Mouse (Mus musculus) gastrocnemius, postnatal 14 days (tissue): ENCODE results near the gene Chrna9. TPM values are rescaled to one million over a fixed set of nuclear protein-coding genes. Genes with fewer than 3 reads are reported as not detected.
"Not testable (repeated sequence)": the region's sequence is repeated elsewhere in the genome, so short reads cannot be mapped to it uniquely, and the experiment has no call there.

Experiments used
- DNase-seq: peaks from one replicate; pipeline ENCODE4 v3.0.0; 2021; ENCODE audit warnings: mixed read lengths
- intact Hi-C: fragments of 180-260 bp; cut with DNase I; formaldehyde crosslinking; loops from one replicate; pipeline ENCODE4 v1.15.1; 2025; ENCODE audit warnings: low total_unique reads
- total RNA-seq, 2 experiments: library from RNA; stranded (reverse); gene quantifications; 2 replicates each; pipeline ENCODE4 v1.2.3; 2021

Gene Chrna9
- total RNA-seq, 2 experiments from 2014 or later: 3.9 to 6.8 TPM

DNA sequence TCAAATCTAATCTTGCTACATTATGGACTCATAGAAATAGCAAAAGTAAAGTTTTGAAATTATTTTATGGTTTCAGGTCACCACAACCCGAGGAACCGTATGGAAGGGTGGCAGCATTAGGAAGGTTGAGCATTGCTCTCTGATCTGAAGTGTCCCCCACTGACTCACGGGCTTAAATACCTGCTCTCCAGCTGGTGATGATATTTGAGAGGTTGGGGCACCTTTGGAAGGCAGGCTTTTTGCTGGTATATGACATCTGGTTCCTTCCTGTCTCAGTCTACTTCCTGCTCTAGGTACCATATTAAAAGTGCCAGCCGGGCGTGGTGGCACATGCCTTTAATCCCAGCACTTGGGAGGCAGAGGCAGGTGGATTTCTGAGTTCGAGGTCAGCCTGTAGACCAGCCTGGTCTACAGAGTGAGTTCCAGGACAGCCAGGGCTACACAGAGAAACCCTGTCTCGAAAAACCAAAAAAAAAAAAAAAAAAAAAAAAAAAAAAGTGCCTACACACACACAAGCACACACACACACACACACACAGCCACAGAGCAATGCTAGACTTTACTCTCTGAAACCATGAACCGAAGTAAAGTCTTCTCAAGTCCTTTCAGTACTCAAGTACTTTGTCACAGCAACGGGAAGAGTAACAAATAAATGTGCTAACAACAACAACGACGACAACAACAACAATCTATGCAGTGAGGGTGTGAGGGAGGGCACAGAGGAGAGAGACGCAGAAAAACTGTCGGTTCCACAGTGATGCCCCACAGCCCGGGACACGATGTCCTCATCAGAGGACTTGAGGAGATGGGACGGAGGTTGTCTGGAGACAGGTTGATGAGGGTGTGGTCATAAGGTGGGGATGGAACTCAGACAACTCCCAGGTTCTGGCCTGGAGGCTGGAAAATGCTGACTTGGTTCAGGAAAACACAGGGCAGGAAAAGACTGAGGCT is 19.7 kb downstream of the Chrna9 start:
- intact Hi-C loops: loop anchor here (5.0 kb wide), 1 partner anchor 132 kb away; no protein-coding TSS in a partner anchor
- DNase-seq: no peak

GRCm38 (mm10) chr5:65955343-65956143 is 20.8 kb downstream of the Chrna9 start:
- DNase-seq: peak; percentile 76
- intact Hi-C loops: loop anchor here (5.0 kb wide), 1 partner anchor 133 kb away; no protein-coding TSS in a partner anchor

DNA sequence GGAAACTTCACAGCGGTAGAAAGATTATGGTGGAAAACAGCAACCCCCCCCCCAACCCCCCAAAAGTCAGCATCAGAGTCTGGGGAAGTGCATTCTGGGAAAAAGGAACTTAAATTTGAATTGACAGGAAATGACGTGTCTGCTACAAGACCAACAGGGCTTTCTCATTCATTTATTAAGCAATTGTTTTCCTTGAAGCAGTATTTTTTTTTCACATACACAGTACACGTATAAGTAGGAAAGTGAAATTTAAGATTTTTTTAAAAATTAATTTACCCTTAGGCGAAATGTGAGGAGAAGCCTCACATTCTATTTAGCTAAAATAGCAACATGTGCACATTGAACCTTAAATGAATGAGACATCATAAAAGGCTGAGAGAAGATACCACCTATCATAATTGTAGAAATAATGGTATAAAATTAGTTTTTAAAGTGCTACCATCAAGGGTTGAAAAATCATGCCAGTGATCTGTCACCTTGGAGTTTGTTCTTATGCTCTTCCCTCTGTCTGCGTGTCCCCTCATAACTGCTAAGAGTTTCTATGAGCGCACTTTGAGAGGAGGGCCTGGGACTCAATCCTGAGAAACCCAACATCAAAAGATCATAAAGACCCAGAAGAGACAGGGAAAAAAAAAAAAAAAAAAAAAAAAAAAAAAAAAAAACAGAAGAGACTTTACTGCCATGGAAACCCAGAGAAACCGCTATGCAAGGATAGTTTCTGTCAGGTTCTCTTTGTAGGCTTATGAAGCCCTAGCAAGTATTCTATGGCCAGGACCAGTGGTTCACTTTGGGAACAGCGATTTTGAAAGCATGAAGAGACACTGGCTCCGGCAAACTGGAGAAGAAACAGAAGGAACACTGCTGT is 21.7 kb downstream of the Chrna9 start:
- intact Hi-C loops: loop anchor here (5.0 kb wide), 1 partner anchor 134 kb away; no protein-coding TSS in a partner anchor
- no peak for DNase-seq

- intact Hi-C loops: loop anchor here (5.0 kb wide), 1 partner anchor 136 kb away; no protein-coding TSS in a partner anchor
- peak; percentile 40 for DNase-seq
Observed at GRCm38 (mm10) chr5:65958597-65958996, 23.9 kb downstream of the Chrna9 start.

DNA sequence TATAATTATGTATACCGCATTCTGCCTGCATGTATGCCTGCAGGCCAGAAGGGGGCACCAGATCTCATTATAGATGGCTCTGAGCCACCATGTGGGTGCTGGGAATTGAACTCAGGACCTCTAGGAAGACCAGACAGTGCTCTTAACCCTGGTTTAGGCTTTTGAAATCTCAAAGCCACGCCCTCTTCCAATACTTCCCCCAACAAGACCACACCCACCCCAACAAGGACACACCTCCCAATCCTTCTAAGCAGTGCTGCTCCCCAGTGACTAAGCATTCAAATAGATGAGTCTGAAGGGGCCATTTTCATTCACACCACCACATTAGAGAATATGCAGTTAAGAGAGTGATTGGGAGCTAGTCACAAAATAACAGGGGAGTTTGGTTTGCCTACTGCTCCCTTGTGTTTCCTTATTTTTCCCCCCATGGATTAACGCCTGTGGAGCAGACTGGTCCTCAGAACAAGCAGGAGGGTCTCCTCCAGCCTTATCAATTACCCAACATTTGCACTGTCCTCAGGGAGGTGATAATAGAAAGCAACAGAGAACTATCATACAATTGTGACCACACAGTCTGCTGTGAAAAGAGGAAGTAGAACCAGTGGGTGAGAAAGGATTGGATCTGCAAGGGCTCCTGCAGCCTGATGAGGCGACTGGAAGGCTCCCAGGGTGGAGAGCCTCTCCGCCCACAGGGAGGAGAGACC is 25.3 kb downstream of the Chrna9 start:
- intact Hi-C loops: loop anchor here (5.0 kb wide), 1 partner anchor 138 kb away; no protein-coding TSS in a partner anchor

DNA sequence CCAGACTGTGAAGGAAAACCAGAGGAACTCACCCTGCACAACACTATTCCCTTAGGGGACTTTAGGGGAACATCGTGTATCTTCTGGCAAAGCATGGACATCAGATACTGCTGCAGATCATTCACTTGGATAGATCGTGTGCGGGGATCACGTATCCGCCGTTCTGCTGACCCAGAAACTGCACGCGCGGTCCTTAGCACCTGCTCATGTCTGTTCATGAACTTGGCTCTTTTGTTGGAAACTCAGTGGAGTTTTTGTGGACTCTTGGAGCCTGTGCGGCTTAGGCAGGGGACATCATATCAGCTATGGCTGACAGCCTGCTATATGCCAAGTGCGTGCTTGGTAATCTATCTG is 25.9 kb downstream of the Chrna9 start:
- intact Hi-C loops: no loop called here
- peak; percentile 46 for DNase-seq

More for the DNA sequence above, 25.3 kb downstream of the Chrna9 start:
- DNase-seq: no peak

- no peak for DNase-seq
- intact Hi-C loops: no loop called here
Observed at GRCm38 (mm10) chr5:65963291-65963690, 28.6 kb downstream of the Chrna9 start.

DNA sequence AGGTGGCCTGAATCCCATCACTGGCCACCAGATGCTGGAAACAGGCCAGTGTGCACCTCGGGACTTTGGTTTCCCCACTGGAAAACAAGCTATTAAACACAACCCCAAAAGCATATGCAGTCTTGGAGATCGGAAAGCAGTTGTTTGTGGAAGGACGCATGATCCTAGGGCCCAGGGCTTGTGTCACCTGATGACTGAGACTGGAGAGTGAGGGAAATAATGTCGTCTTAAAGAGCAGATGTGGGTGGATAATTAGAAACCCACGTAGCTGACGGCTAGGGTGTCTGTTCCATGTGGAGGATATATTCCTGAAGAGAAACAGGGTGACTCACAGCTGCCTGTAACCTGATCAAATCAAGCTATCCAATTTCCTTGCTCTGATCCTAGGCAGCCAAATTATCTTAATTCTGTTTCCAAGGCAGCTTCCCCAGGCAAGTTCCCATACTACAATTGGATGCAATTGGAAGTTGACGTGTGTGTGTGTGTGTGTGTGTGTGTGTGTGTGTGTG is 31.1 kb downstream of the Chrna9 start:
- intact Hi-C loops: no loop called here
- no peak for DNase-seq

- intact Hi-C loops: no loop called here
- DNase-seq: peak; percentile 23
Observed at GRCm38 (mm10) chr5:65967091-65967490, 32.4 kb downstream of the Chrna9 start.

GRCm38 (mm10) chr5:65968004-65968403 is 33.3 kb downstream of the Chrna9 start:
- intact Hi-C loops: no loop called here
- DNase-seq: no peak

DNA sequence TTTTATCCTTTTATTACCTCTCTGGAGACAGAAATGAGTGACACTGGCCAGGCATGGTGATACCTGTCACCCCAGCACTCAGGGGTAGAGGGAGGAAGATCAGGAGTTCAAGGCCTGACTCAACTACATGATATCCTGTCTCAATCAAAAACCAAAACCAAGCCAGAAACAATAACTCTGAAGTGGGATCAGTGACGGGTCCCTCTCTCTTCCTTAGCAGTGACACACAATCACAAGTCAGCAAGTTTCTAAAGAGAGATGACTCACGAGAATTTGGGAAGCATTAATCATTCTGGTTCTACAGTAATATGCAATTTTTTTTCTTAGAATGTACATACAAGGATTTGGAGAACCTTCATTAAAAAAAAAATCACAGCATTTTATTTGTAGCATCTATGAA is 38.5 kb downstream of the Chrna9 start:
- no peak for DNase-seq

GRCm38 (mm10) chr5:65975731-65976130 is 41.0 kb downstream of the Chrna9 start:
- no peak for DNase-seq
- intact Hi-C loops: no loop called here

More for the DNA sequence above, 38.5 kb downstream of the Chrna9 start:
- intact Hi-C loops: no loop called here

DNA sequence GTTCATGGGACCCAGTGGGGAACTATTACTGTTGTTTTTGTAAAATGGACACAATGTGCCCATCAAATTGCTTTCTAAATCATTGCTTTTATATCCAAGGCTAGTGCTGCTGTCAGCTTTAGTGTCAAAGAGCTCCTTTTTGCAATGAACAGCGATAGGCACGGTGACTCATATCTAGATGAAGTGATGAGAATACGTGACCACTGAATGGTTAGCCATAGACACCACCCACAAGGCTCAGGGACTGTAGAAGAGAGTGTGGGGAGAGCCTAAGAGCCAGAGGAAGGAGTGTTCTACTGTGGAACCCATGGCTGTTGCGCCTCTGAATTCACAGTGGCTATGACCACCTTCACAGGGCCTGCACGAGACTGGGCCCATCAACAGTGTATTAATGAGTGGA is 51.7 kb downstream of the Chrna9 start:
- intact Hi-C loops: no loop called here
- no peak for DNase-seq

- DNase-seq, intact Hi-C loops: not testable (repeated sequence)
Observed at GRCm38 (mm10) chr5:65987004-65987403, 52.3 kb downstream of the Chrna9 start.

DNA sequence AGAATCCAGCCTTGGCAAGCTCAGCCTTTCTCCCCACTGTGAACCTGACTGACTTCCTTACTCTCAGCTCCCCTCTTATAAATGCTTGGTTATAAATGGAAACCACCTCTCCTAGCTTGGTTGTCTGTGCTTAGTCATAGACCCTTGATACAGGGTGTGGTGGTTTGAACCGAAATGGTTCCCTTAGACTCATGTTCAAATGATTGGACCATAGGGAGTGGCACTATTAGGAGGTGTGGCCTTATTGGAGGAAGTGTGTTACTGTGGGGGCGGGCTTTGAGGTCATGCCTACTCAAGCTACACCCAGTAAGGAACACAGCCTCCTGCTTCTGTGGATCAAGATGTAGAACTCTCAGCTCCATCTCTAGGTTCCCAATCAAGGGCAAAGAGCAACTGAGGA is 56.5 kb downstream of the Chrna9 start:
- intact Hi-C loops: no loop called here
- DNase-seq: no peak

GRCm38 (mm10) chr5:65994643-65995042 is 59.9 kb downstream of the Chrna9 start:
- no peak for DNase-seq
- intact Hi-C loops: no loop called here

GRCm38 (mm10) chr5:65997813-65998212 is 63.1 kb downstream of the Chrna9 start:
- intact Hi-C loops: no loop called here
- DNase-seq: no peak

DNA sequence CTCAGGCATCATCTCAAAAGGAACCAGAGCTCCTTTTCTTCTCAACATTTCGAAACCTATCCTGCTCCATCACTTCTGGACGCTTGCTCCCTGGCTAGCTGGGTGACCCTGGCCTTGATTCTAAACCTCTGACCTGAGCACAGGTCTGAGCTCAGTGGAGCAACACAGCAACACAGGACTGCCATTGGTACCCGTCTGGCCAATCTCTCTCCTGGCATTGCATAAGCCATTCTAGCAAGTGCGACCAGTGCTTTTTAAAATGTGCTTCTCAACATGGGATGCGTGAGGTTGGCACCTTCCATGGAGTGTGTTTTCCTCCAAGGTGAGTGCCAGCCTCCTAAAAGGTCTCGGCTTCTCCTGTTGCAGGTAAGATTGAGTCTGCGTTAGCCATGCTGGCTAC is 64.4 kb downstream of the Chrna9 start:
- intact Hi-C loops: no loop called here
- DNase-seq: no peak
